Mouse (Mus musculus): ENCODE measurements around the gene Clnk.

DNA sequence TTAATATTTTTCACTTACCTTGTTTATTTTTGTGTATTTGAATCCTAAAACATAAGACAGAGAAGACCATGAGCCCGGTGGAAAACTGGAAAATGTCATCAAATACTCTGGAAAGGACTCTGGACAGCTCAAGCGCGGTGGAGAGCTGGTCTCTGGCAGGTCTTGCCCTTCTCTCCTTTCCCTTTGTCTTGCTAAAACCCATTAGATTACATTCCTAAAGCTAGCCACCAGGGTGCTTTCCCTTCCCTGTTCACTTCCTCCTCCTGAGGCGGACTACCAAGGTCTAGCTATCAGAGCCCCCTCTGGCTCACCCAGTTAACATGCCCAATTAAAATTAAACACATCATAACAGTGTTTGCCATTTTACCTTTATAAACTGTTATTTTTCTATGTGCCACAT lies 123.9 kb downstream of the Clnk start:
- no peak for TF ChIP-seq CTCF (conservative IDR thresholded peaks at IDR 0.05; ENCODE audit: low read length)
- TF ChIP-seq NANOG (IDR thresholded peaks at IDR 0.05; ENCODE audit: borderline replicate concordance, low read length) = no peak; the same call in 1 of the 2 replicates

Measured in E14TG2a.4 (cell line).